ENCODE assay signal across 27 mouse cellular contexts in the genomic region with DNA sequence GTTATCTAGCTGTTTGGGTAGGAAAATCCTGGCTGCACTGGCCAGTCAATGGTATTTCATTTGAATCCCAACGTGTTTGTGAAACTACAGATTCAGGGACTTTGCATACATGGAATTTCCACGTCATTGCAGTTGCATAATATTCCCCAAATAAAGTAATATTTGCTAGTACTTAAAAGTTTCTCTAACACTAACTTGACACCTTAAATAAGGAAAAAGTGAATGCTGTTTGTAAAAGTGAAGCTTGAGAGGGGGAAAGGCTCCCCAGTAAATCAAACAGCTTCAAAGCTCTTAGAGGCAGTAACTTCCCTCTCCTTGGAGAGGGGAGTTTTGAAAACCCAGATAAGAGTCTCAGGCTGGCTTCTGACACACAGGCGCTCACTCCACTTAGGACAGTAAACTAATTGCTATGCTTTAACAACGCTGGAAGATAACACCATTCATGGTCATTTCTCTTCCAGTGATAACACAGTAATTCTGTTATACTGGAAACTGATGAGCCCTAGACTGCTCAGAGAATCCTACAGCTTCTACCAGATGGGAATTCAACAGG. TPM values are rescaled to one million over a fixed set of nuclear protein-coding genes. Genes with fewer than 3 reads are reported as not detected.
DNase-seq lines count a peak whose midpoint lies in the region; ATAC-seq and TF ChIP-seq lines count a peak whose summit lies in the region.
"Had no signal": no experiment of that assay in that cellular context is flagged by ENCODE, and none has a peak within 500 bp of the region (broad histone marks: within the 10 kb centered on the region; RNA-seq: fewer than 3 reads in every experiment).

No protein-coding gene starts in this region.

- TF ChIP-seq CTCF in lung, postnatal 0 days (IDR thresholded peaks at IDR 0.05), result no peak

- peak overlapping the region; percentile 50 for H3K27ac ChIP-seq in lung, embryonic 15.5 days
- H3K27ac ChIP-seq in lung, postnatal 0 days (ENCODE audit: low read length), result no peak overlapping the region
- H3K27ac ChIP-seq: embryonic facial prominence, embryonic 13.5 days; embryonic facial prominence, embryonic 15.5 days; forebrain, embryonic 10.5 days; forebrain, embryonic 12.5 days had no signal

- no peaks in the 10 kb centered on the region for H3K9me3 ChIP-seq in lung, embryonic 15.5 days
- no peaks in the 10 kb centered on the region for H3K9me3 ChIP-seq in lung, postnatal 0 days (ENCODE audit: low read length)
- H3K9me3 ChIP-seq: embryonic facial prominence, embryonic 13.5 days; embryonic facial prominence, embryonic 15.5 days; forebrain, embryonic 10.5 days; forebrain, embryonic 12.5 days; G1E had no signal

- no peak; the same call in 1 of the 2 replicates for ATAC-seq in lung, embryonic 15.5 days (ENCODE audit: borderline replicate concordance, extremely low read depth, low FRiP score, low TSS enrichment)
- ATAC-seq in lung, postnatal 0 days, result peak; percentile 74
- ATAC-seq: CD4-positive, CD25-positive, alpha-beta regulatory T cell, adult 4 months; forebrain, embryonic 14.5 days had no signal

- 36% methylated on average over 4 of the region's 4 CpGs for WGBS in lung, embryonic 15.5 days
- WGBS in lung, postnatal 0 days, result 53% methylated on average over 4 of the region's 4 CpGs

- peak; percentile 87 for TF ChIP-seq EP300 in lung, postnatal 0 days (IDR thresholded peaks at IDR 0.05)

- H3K4me1 ChIP-seq in lung, embryonic 15.5 days, result peaks cover 47% of the 10 kb centered on the region
- H3K4me1 ChIP-seq in lung, postnatal 0 days (ENCODE audit: insufficient read depth, low read depth, low read length), result peaks cover 18% of the 10 kb centered on the region; the same call in 1 of the 2 replicates
- H3K4me1 ChIP-seq: forebrain, embryonic 12.5 days had no signal

- H3K36me3 ChIP-seq in lung, embryonic 15.5 days, result no peaks in the 10 kb centered on the region
- no peaks in the 10 kb centered on the region for H3K36me3 ChIP-seq in lung, postnatal 0 days (ENCODE audit: insufficient read depth, low read length)
- H3K36me3 ChIP-seq: embryonic facial prominence, embryonic 13.5 days; embryonic facial prominence, embryonic 15.5 days; forebrain, embryonic 10.5 days; forebrain, embryonic 12.5 days had no signal

- DNase-seq in heart, adult 11 months, result peak; percentile 36
- no peak for DNase-seq in heart, adult 9 months (ENCODE audit: low spot score in 2 of 2)
- DNase-seq in lung, postnatal 4 days, result no peak
- peak; percentile 92 for DNase-seq in lung, postnatal 0 days (ENCODE audit: low spot score)
- no peak for DNase-seq in lung, postnatal 14 days
- DNase-seq in lung, postnatal 36 days, result peak; percentile 59
- no peak for DNase-seq in thymus, postnatal 0 days (ENCODE audit: low spot score)
- DNase-seq: adrenal gland, adult 2 months; adrenal gland, postnatal 10 days; adrenal gland, postnatal 25 days; B cell, adult 2 months; cerebellum, adult 11 months; cerebellum, adult 18-20 months; cerebellum, adult 8-10 months; cerebellum, adult 9-11 months; cerebellum, postnatal 36 days; embryo, embryonic 11 days had no signal

- no peaks in the 10 kb centered on the region for H3K27me3 ChIP-seq in lung, embryonic 15.5 days
- H3K27me3 ChIP-seq in lung, postnatal 0 days (replicated peaks; ENCODE audit: insufficient read depth, low read length), result no peaks in the 10 kb centered on the region
- H3K27me3 ChIP-seq: CH12.LX; embryonic facial prominence, embryonic 13.5 days; embryonic facial prominence, embryonic 15.5 days; forebrain, embryonic 12.5 days had no signal

- H3K4me3 ChIP-seq in lung, embryonic 15.5 days, result no peak overlapping the region
- H3K4me3 ChIP-seq in lung, postnatal 0 days (ENCODE audit: low read depth, low read length), result no peak overlapping the region
- H3K4me3 ChIP-seq: embryonic facial prominence, embryonic 13.5 days; embryonic facial prominence, embryonic 15.5 days; erythroblast, embryonic 14.5 days; forebrain, embryonic 10.5 days; forebrain, embryonic 12.5 days had no signal

- no peak overlapping the region for H3K4me2 ChIP-seq in lung, embryonic 15.5 days
- no peak overlapping the region for H3K4me2 ChIP-seq in lung, postnatal 0 days (replicated peaks; ENCODE audit: low read depth, low read length)
- H3K4me2 ChIP-seq: embryonic facial prominence, embryonic 13.5 days; embryonic facial prominence, embryonic 15.5 days; forebrain, embryonic 12.5 days had no signal

- H3K9ac ChIP-seq in lung, embryonic 15.5 days, result no peak overlapping the region
- no peak overlapping the region for H3K9ac ChIP-seq in lung, postnatal 0 days (replicated peaks; ENCODE audit: low read depth)
- H3K9ac ChIP-seq: embryonic facial prominence, embryonic 13.5 days; embryonic facial prominence, embryonic 15.5 days; forebrain, embryonic 12.5 days had no signal

RNA-seq across cellular contexts. Expression of gene Dock9, which starts 20.3 kb away (rescaled TPM):
- 10.5 and 11.0 TPM in 2 replicates for polyA plus RNA-seq in lung, embryonic 15.5 days (2015; fragmentation: Nextera tagmentation; extraction: Ambion mirVana)
- polyA plus RNA-seq in lung, postnatal 0 days (2015; fragmentation: Nextera tagmentation; extraction: Ambion mirVana), result 19.8 and 22.4 TPM in 2 replicates
- polyA plus RNA-seq in thymus, postnatal 0 days (2015; fragmentation: Nextera tagmentation; extraction: Ambion mirVana), result 4.2 and 4.9 TPM in 2 replicates

Comparison
In these comparisons a context has a peak if more than half of its experiments do, and no peak if none do; other contexts are left out.
1. DNase-seq: peak in heart, adult 11 months (single experiment), lung, postnatal 0 days (single experiment) and lung, postnatal 36 days (single experiment); none in heart, adult 9 months (0 of 2), lung, postnatal 4 days (0 of 2), lung, postnatal 14 days (single experiment) and thymus, postnatal 0 days (single experiment).